Mouse (Mus musculus) liver, embryonic 14.5 days (tissue): ENCODE measurements at regions not wholly inside any gene's neighbourhood (a gene's known extent, or its start where the extent isn't known, plus 50 kb on each side); places are given as distances from the start of the nearest gene placed in this dataset.

Experiments
- CTCF ChIP-seq: IDR thresholded peaks from 2 replicates; pipeline ENCODE4 v1.5.1; 2016; ENCODE audit warnings: antibody characterized with exemption, low read depth, control low read depth
- EP300 ChIP-seq: IDR thresholded peaks from 2 replicates; pipeline ENCODE4 v1.6.1; 2016; ENCODE audit warnings: antibody characterized with exemption, low read depth

GRCm38 (mm10) chr3:9100761-9101160 lies 509.1 kb downstream of the Zfp704 start:
- TF ChIP-seq CTCF (no peak), EP300 (no peak)
